Mouse (Mus musculus) brain, embryonic 14.5 days (tissue): Measurements from ENCODE around the gene Scpep1.
"Not testable (repeated sequence)": the region's sequence is repeated elsewhere in the genome, so short reads cannot be mapped to it uniquely, and the experiment has no call there.

Experiments used
- CTCF ChIP-seq: fragments of 200-500 bp; IDR thresholded peaks from 2 replicates; pipeline ENCODE4 v1.5.1; 2012; ENCODE audit warnings: inconsistent platforms, mild to moderate bottlenecking, moderate library complexity, borderline replicate concordance; ENCODE audit not compliant: insufficient read depth, insufficient read length; ENCODE audit errors: extremely low read depth
- POLR2A ChIP-seq: fragments of 200-500 bp; IDR thresholded peaks from 2 replicates; pipeline ENCODE4 v1.6.1; 2012; ENCODE audit warnings: mild to moderate bottlenecking, inconsistent platforms, borderline replicate concordance; ENCODE audit not compliant: poor library complexity, insufficient read depth, insufficient read length, severe bottlenecking; ENCODE audit errors: extremely low read depth

GRCm38 (mm10) chr11:88891446-88891845 is 63.8 kb downstream of the Scpep1 start:
- not testable (repeated sequence) for TF ChIP-seq CTCF, POLR2A
